Mouse (Mus musculus): ENCODE results near the gene Vrtn.

DNA sequence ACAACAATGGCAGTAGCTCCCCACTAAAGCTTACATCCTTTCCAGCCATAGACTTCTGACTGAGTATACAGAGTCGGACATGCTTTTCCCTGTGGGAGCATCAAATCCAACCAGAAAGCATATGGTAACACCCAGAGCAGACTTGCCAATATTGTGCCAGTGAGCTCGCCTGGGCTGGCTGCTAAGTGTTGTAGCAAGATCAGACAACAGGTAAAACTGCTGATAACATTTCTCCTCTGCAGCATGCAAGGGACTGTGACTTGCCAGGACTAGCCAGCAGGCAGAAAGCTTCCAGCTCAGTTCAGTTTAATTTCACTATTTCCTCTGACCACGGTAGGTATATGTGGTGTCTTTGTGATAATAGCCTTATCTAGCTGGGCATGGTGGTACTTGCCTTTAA, 9.0 kb upstream of the Vrtn start:
- TF ChIP-seq CTCF (IDR thresholded peaks at IDR 0.05; ENCODE audit: low read depth, low read length), result no peak
- no peak for TF ChIP-seq POLR2A (IDR thresholded peaks at IDR 0.05; ENCODE audit: borderline replicate concordance, low read depth, low read length)

Data from bone marrow macrophage, adult 2 months (primary cell).